Mouse (Mus musculus) embryonic fibroblast, embryonic 13.5 days (primary cell): Measurements from ENCODE around the gene Pttg1ip.

Experiments
- CTCF ChIP-seq: IDR thresholded peaks from 2 replicates; pipeline ENCODE4 v1.5.1; 2011; ENCODE audit warnings: mild to moderate bottlenecking, control low read depth, low read length, moderate library complexity, borderline replicate concordance; ENCODE audit not compliant: insufficient read depth
- POLR2A ChIP-seq: IDR thresholded peaks from 2 replicates; pipeline ENCODE4 v1.6.1; 2011; ENCODE audit warnings: low read depth, mild to moderate bottlenecking, control low read depth, low read length, moderate library complexity

DNA sequence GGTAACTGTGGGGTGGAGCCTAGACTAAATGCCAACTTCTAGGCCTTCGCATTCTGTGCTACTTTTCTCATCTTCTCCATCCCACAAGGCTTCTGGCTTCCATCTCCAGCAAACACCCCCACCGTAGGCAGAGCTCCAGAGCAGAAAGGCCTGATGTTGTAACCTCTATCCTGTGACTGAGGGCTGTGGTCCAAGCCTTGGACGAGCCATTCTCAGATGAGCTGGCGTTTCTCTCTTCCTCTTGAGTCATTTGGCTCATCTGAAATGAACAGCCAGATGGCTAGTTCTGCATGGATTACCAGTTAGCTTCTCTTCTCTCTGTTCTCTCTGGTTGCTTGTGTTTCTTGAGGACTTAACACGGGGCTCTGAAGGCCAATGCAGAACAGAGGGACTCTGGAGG, 36.6 kb upstream of the Pttg1ip start:
- TF ChIP-seq POLR2A (no peak), CTCF (no peak)
